Mouse (Mus musculus) neural tube, embryonic 14.5 days (tissue): Measurements from ENCODE around the gene Nek6. TPM values are rescaled to one million over a fixed set of nuclear protein-coding genes. Genes with fewer than 3 reads are reported as not detected.

ENCODE experiments used
- ATAC-seq: fragments of 200-750 bp; cut with Nextera tagmentation; 2 replicates; pipeline ENCODE4 v1.8.0; 2017; ENCODE audit warnings: low read depth, mild to moderate bottlenecking, moderate TSS enrichment, moderate library complexity
- H3K27ac ChIP-seq: fragments of 300-500 bp; sonication (generic); 2 replicates; pipeline ENCODE4 v1.5.1; 2014; ENCODE audit warnings: low read depth, mild to moderate bottlenecking, control low read depth, low read length, moderate library complexity, mixed read lengths
- H3K27me3 ChIP-seq: fragments of 300-500 bp; sonication (generic); 2 replicates; pipeline ENCODE4 v1.6.1; 2014; ENCODE audit warnings: low read length; ENCODE audit not compliant: control insufficient read depth, insufficient read depth
- H3K36me3 ChIP-seq: fragments of 300-500 bp; sonication (generic); 2 replicates; pipeline ENCODE4 v1.6.1; 2014; ENCODE audit warnings: low read length, mixed read lengths; ENCODE audit not compliant: control insufficient read depth, insufficient read depth
- H3K4me1 ChIP-seq: fragments of 300-500 bp; sonication (generic); 2 replicates; pipeline ENCODE4 v1.6.1; 2014; ENCODE audit warnings: low read length; ENCODE audit not compliant: control insufficient read depth, insufficient read depth
- H3K4me2 ChIP-seq: fragments of 300-500 bp; sonication (generic); 2 replicates; pipeline ENCODE4 v1.6.1; 2014; ENCODE audit warnings: mild to moderate bottlenecking, low read depth, low read length, control low read depth
- H3K4me3 ChIP-seq: fragments of 300-500 bp; sonication (generic); 2 replicates; pipeline ENCODE4 v1.5.1; 2014; ENCODE audit warnings: low read depth, low read length, control low read depth, mixed read lengths
- H3K9ac ChIP-seq: fragments of 300-500 bp; sonication (generic); replicated peaks from 2 replicates; pipeline ENCODE4 v1.6.1; 2014; ENCODE audit warnings: low read depth, mild to moderate bottlenecking, control low read depth, low read length, mixed read lengths
- H3K9me3 ChIP-seq: fragments of 300-500 bp; sonication (generic); 2 replicates; pipeline ENCODE4 v1.6.1; 2016; ENCODE audit warnings: low read length; ENCODE audit not compliant: control insufficient read depth
- WGBS: fragments of 180-500 bp; shearing (Covaris S2); extraction: QIAGEN DNeasy Blood & Tissue Kit; methylation state at CpG from one replicate; pipeline ENCODE4 v1.1.7; 2014; 5-methylcytosine and 5-hydroxymethylcytosine counted together
- polyA plus RNA-seq: library from polyadenylated mRNA; unstranded; fragments of >200 nt; fragmentation: Nextera tagmentation; extraction: Ambion mirVana; gene quantifications from 2 replicates; pipeline ENCODE4 v1.2.1, GENCODE M21; 2014

Gene Nek6
- polyA plus RNA-seq, 1 experiment from 2014 or later, result 46.4 TPM

DNA sequence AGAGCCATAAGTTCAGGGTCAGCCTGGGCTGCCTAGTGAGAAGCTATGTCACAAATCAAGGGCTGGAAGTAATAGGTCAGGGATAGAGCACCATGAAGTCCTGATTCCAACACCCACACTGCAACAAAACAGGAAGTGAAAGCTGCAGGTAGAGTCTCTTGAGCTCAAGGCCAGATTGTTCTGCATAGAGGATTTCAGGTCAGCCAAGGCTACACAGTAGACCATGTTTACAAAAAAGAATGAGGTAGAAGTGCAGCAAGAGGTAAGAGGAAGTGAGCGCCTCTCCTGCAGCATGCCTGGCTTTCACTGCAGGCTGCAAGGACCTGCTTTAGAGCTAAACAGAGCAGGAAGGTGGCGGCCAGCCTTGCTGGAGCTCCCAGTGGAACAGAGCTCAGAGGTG lies 63.3 kb downstream of the Nek6 start:
- WGBS, result 91% methylated on average over 2 of the region's 2 CpGs
- Histone ChIP-seq H3K36me3 (no peaks in the 10 kb centered on the region), H3K27me3 (no peaks in the 10 kb centered on the region), H3K4me2 (no peak overlapping the region), H3K9ac (no peak overlapping the region), H3K4me1 (peaks cover 14% of the 10 kb centered on the region), H3K27ac (no peak overlapping the region), H3K9me3 (no peaks in the 10 kb centered on the region), H3K4me3 (no peak overlapping the region)
- ATAC-seq, result no peak

DNA sequence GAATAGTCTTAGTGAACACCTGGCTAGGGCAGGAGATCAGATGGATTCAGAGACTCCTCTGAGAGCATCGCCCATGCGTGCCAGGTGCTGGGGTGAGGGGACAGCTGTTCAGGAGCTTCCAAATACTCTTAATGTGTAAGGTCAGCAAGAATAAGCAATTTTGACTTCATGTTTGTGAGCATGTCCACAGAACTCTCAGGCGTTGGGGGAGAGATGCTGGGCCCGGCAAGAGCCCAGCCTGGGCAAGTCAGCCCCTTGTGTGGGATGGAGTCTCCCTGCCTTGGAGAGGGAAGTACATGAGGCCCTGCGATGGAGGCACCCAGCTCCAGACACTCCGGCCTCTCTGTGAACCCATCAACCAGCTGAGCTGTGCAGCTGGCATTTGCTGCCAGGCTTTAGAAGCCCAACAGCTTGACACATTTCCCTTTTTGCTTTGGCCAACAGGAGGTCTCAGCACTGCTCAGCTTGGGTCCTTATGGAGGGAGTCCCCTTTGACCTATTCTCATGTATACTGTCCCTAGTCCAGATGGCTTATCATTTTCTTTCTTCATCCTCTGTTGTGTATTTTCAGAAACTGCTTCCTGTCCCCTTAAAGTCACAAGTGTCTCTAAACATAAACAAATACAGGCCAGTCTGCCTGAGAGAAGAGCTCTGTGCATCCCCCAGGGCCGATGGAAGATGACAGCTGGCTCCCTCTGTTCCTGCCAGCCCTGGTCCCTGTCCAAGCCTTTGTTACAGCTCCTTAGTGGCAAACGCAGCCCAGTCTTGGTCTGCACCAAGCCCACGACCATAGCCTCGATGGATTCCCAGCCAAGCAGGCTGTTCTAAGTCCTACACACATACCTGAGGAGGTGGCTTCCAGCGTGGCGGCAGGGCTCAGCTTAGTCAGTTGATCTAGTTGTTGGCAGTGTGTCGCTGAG lies 67.4 kb downstream of the Nek6 start:
- H3K36me3 ChIP-seq, result no peaks in the 10 kb centered on the region
- no peak overlapping the region for H3K9ac ChIP-seq
- H3K27me3 ChIP-seq, result no peaks in the 10 kb centered on the region
- H3K9me3 ChIP-seq, result no peaks in the 10 kb centered on the region
- H3K4me2 ChIP-seq, result no peak overlapping the region
- H3K4me1 ChIP-seq, result peaks cover 12% of the 10 kb centered on the region
- H3K27ac ChIP-seq, result peak overlapping the region; percentile 60
- H3K4me3 ChIP-seq, result no peak overlapping the region
- WGBS, result 44% methylated on average over 13 of the region's 13 CpGs
- ATAC-seq, result peak; percentile 54; the same call in 1 of the 2 replicates

DNA sequence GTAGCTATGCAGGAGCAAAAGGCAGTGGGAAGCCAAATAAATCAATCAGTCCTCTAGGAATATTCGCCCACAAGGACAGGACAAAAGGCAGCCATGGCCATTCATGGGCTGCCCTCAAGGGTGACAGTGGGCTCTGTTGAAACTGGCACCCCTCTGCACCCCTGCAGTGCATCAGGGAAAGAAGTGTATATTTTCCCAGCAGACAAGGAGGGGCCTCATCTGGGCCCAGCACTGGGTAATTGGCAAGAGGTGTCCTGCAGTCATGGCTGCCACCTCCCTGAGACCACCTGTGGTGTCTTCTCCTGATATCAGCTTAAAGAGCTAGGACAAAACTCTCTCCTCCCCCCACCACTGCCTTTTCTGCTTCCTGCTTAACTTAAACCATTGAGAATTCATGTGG lies 68.1 kb downstream of the Nek6 start:
- Histone ChIP-seq H3K27me3 (no peaks in the 10 kb centered on the region), H3K4me2 (no peak overlapping the region), H3K4me3 (no peak overlapping the region), H3K9ac (no peak overlapping the region), H3K4me1 (peaks cover 16% of the 10 kb centered on the region), H3K9me3 (no peaks in the 10 kb centered on the region), H3K36me3 (no peaks in the 10 kb centered on the region), H3K27ac (peak overlapping the region; percentile 60)
- ATAC-seq, result peak; percentile 22; the same call in 1 of the 2 replicates
- 0% methylated on average over 1 of the region's 1 CpGs for WGBS

GRCm38 (mm10) chr2:38583982-38584381 lies 72.5 kb downstream of the Nek6 start:
- H3K4me2 ChIP-seq, result no peak overlapping the region
- no peak for ATAC-seq
- H3K27me3 ChIP-seq, result no peaks in the 10 kb centered on the region
- WGBS, result 69% methylated on average over 2 of the region's 2 CpGs
- H3K9me3 ChIP-seq, result no peaks in the 10 kb centered on the region
- H3K27ac ChIP-seq, result no peak overlapping the region
- no peak overlapping the region for H3K9ac ChIP-seq
- H3K36me3 ChIP-seq, result peaks cover 5% of the 10 kb centered on the region; the same call in 1 of the 2 replicates
- peaks cover 24% of the 10 kb centered on the region for H3K4me1 ChIP-seq
- H3K4me3 ChIP-seq, result no peak overlapping the region

DNA sequence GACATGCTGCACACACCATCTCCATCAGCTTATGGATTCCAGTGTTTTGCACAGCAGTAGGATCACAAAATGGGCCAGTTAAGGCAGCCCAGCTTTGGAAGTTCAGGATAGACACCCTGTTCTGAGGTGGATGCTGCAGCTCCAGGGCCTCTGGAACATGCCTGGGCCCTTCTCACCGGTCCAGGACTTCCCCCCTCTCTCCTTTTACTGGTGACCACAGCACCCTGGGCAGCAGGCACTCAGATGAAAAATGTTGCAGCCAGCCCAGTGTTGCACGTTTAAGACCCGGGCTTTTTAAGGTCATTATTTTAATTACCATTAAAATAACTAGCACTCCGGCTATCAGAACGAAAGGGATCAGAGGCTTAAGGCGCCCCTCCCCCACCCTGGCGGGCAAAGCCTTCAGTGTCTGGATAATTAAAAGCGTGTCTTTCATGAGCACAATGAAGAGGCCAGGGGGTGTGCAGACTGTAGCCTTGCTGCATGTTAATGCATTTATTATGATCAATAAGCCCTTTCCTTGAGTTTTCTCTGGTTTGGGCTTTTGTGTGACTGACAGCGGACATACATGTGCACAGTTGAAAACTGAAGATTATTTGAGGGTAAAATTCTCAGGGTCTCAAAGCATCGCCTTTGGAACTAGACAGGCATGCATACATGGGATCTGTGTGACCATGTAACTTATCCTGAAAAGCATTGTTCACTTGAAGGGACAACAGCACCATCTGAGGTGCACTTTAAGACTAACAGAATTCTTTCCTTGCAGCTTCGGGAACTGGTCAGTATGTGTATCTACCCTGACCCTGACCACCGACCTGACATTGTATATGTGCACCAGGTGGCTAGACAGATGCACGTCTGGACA lies 73.3 kb downstream of the Nek6 start:
- H3K4me2 ChIP-seq, result no peak overlapping the region
- no peak; the same call in 1 of the 2 replicates for ATAC-seq
- no peaks in the 10 kb centered on the region for H3K27me3 ChIP-seq
- H3K27ac ChIP-seq, result no peak overlapping the region
- no peak overlapping the region for H3K4me3 ChIP-seq
- H3K4me1 ChIP-seq, result peaks cover 16% of the 10 kb centered on the region
- 25% methylated on average over 13 of the region's 13 CpGs for WGBS
- peaks cover 5% of the 10 kb centered on the region; the same call in 1 of the 2 replicates for H3K36me3 ChIP-seq
- no peak overlapping the region for H3K9ac ChIP-seq
- no peaks in the 10 kb centered on the region for H3K9me3 ChIP-seq

- H3K4me1 ChIP-seq, result peaks cover 14% of the 10 kb centered on the region; the same call in 1 of the 2 replicates
- no peak overlapping the region for H3K4me3 ChIP-seq
- no peak overlapping the region; the same call in 1 of the 2 replicates for H3K27ac ChIP-seq
- no peak overlapping the region for H3K9ac ChIP-seq
- H3K27me3 ChIP-seq, result no peaks in the 10 kb centered on the region
- H3K4me2 ChIP-seq, result no peak overlapping the region
- 24% methylated on average over 5 of the region's 5 CpGs for WGBS
- no peaks in the 10 kb centered on the region for H3K9me3 ChIP-seq
- peaks cover 5% of the 10 kb centered on the region; the same call in 1 of the 2 replicates for H3K36me3 ChIP-seq
- ATAC-seq, result no peak
These were observed 73.9 kb downstream of the Nek6 start for GRCm38 (mm10) chr2:38585379-38585736.

- peaks cover 5% of the 10 kb centered on the region; the same call in 1 of the 2 replicates for H3K36me3 ChIP-seq
- ATAC-seq, result no peak
These were observed 75.3 kb downstream of the Nek6 start for GRCm38 (mm10) chr2:38586733-38587132.

GRCm38 (mm10) chr2:38591751-38592459 lies 80.5 kb downstream of the Nek6 start:
- peak; percentile 60; the same call in 1 of the 2 replicates for ATAC-seq
- Histone ChIP-seq H3K27ac (no peak overlapping the region), H3K27me3 (no peaks in the 10 kb centered on the region), H3K9ac (no peak overlapping the region), H3K4me1 (peaks cover 17% of the 10 kb centered on the region), H3K9me3 (no peaks in the 10 kb centered on the region), H3K4me3 (no peak overlapping the region), H3K36me3 (peaks cover 5% of the 10 kb centered on the region; the same call in 1 of the 2 replicates), H3K4me2 (no peak overlapping the region)
- WGBS, result 71% methylated on average over 6 of the region's 6 CpGs

More at GRCm38 (mm10) chr2:38586733-38587132, 75.3 kb downstream of the Nek6 start:
- Histone ChIP-seq H3K27ac (no peak overlapping the region), H3K4me1 (peaks cover 14% of the 10 kb centered on the region; the same call in 1 of the 2 replicates), H3K9me3 (no peaks in the 10 kb centered on the region), H3K4me2 (no peak overlapping the region), H3K27me3 (no peaks in the 10 kb centered on the region), H3K9ac (no peak overlapping the region), H3K4me3 (no peak overlapping the region)
- WGBS, result 84% methylated on average over 6 of the region's 6 CpGs
